Mouse (Mus musculus) cortical plate, adult 2 months (tissue): Measurements from ENCODE around the gene Cnksr2.

ENCODE experiments used
- CTCF ChIP-seq: fragments of 200-500 bp; IDR thresholded peaks from 2 replicates; pipeline ENCODE4 v1.5.1; 2011; ENCODE audit warnings: mild to moderate bottlenecking, control low read depth, low read length; ENCODE audit not compliant: insufficient read depth; ENCODE audit errors: extremely low read depth
- POLR2A ChIP-seq: fragments of 200-500 bp; IDR thresholded peaks from 2 replicates; pipeline ENCODE4 v1.6.1; 2011; ENCODE audit warnings: mild to moderate bottlenecking, low read length, control low read depth; ENCODE audit not compliant: insufficient read depth; ENCODE audit errors: extremely low read depth

DNA sequence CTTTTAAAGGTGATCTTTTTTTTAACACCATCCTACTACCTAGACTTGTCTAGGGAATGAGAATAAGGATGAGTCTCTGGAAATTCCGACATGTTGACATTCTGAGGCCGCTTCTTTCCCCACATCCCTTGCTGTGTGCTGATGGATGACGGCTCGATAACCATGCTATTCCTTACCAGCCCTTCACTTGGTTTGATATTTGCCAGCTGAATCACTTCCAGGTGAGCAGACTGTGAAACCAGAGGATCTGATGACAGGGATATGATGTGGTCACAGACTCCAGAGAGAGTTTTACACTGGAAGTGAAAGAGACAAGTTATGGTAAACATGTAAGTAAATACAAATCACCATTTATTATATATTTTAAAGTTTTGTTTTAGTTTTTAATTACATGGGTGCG lies 98.0 kb downstream of the Cnksr2 start:
- TF ChIP-seq POLR2A (no peak), CTCF (no peak)
